Mouse (Mus musculus): ENCODE measurements around the gene Cd200. TPM values are rescaled to one million over a fixed set of nuclear protein-coding genes. Genes with fewer than 3 reads are reported as not detected.

The Cd200 gene
- polyA plus RNA-seq, 1 experiment from 2014 or later = 8.2 TPM

DNA sequence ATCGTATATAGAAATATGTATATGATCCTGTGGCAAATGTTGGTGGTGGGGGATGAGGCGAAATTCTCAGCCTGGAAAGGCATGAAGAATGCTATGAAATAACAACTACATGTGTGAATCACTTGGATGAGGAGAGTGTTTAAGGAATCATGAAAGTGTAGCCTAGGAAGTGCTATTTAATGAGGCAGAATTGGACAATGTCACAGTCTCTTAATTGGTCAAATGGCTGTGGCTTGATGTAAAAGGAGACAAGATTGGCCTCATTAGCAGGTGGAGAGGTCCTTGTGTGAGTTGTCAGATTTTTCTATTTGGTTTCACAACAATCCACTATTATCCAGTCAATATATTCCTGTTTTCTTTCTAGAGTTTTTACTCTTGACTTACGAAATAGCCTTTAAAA is 17.2 kb downstream of the Cd200 start:
- 89% methylated on average over 3 of the region's 3 CpGs for WGBS (ENCODE audit: missing documents)

DNA sequence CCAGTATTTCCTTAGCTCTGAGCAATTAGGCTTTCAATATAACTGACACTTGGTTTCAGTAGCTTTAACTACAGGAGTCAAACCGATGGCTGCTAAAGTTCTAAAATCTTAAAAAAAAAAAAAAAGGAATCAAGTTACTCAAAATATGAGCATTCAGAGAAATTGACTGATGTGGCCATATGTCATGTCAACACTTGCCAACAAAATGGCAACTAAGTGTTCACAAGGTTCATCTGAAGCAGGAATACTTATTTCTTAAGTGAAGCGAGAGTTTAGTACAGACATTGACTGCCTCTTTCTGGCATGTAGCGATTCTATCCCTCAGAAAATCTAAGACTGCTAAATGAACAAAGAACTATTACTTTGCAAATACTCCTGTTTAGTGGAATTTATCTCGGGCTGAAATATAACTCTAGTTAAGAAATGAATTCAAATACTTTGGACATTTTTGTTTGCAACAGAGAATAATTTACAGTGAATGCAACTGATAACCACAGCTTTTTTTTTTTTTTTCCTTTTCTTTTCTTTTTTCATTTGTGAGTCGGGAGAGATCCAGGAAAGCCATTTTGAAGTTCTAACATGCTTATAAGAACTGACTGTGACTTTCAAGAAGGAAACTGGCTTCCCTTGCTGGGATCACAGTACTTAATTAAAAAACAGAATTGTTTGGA is 18.4 kb downstream of the Cd200 start:
- no peaks in the 10 kb centered on the region for H3K36me3 ChIP-seq (ENCODE audit: inconsistent target)
- no peak overlapping the region for H3K27ac ChIP-seq
- no peak overlapping the region for H3K4me3 ChIP-seq (ENCODE audit: inconsistent target)
- no peaks in the 10 kb centered on the region for H3K79me2 ChIP-seq (ENCODE audit: inconsistent target)
- WGBS (ENCODE audit: missing documents) = 87% methylated on average over 4 of the region's 5 CpGs

More for the DNA sequence above, 17.2 kb downstream of the Cd200 start:
- Histone ChIP-seq H3K27ac (no peak overlapping the region), H3K36me3 (ENCODE audit: inconsistent target) (no peaks in the 10 kb centered on the region), H3K79me2 (ENCODE audit: inconsistent target) (no peaks in the 10 kb centered on the region), H3K4me3 (ENCODE audit: inconsistent target) (no peak overlapping the region)

DNA sequence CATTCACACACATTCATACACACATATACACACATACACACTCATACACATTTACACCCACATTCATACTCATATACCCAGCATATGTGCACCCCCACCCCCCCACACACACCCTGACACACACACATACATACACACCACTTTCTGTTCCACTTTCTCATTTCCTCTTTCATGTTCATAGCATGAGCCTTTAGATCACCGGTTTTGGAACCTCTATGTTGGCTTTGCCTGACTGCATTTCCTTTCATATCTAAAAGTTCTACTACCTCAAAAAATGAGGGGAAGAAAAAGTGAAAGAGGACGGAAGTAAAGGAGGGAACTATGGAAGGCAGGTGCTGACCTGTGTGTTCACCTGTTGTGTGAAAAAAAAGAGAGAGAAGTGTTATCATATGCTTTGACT is 19.0 kb downstream of the Cd200 start:
- Histone ChIP-seq H3K27ac (no peak overlapping the region), H3K36me3 (ENCODE audit: inconsistent target) (no peaks in the 10 kb centered on the region), H3K4me3 (ENCODE audit: inconsistent target) (no peak overlapping the region), H3K79me2 (ENCODE audit: inconsistent target) (no peaks in the 10 kb centered on the region)
- 0% methylated on average over 2 of the region's 2 CpGs for WGBS (ENCODE audit: missing documents)

DNA sequence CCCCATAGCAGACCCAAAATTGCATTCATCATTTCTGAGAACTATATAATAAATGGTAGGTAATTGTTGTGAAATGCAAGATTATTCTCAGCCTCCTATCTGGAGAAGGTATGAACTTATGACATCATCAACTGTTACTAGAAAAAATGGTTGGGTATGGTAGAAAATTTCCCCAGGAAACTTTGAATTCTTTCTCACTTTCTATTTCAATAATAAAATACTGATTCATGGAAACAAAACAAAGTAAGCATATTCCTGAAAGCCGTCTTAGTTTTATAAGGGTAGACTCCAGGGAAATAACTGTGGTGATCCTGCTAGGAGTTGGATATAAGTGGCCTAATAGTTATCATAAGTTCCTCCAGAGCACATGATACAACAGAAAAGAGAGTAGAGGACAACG is 19.8 kb downstream of the Cd200 start:
- no peak overlapping the region for H3K4me3 ChIP-seq (ENCODE audit: inconsistent target)
- H3K36me3 ChIP-seq (ENCODE audit: inconsistent target) = no peaks in the 10 kb centered on the region
- no peak overlapping the region for H3K27ac ChIP-seq
- H3K79me2 ChIP-seq (ENCODE audit: inconsistent target) = no peaks in the 10 kb centered on the region
- 87% methylated on average over 2 of the region's 2 CpGs for WGBS (ENCODE audit: missing documents)

DNA sequence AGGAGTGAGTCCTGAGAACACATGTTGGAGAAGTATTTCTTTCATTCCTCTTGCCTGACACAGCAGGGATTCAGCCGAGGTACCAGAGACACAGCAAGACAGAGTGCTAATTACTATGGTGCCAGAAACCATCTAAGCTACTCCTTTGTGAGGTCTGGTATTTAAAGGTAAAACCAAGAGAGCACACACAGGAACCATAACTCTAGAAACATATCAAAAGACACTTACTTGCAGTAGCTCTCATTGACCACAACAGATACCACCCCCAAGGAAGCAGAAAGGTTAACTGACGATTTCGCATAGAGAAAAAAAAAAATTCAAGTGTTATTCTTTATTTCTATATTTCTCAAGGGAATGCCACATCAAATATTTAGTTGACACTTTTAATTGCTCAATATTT is 27.0 kb downstream of the Cd200 start:
- Histone ChIP-seq H3K79me2 (ENCODE audit: inconsistent target) (no peaks in the 10 kb centered on the region), H3K27ac (no peak overlapping the region), H3K4me3 (ENCODE audit: inconsistent target) (no peak overlapping the region), H3K36me3 (ENCODE audit: inconsistent target) (no peaks in the 10 kb centered on the region)
- WGBS (ENCODE audit: missing documents) = 98% methylated on average over 3 of the region's 3 CpGs

DNA sequence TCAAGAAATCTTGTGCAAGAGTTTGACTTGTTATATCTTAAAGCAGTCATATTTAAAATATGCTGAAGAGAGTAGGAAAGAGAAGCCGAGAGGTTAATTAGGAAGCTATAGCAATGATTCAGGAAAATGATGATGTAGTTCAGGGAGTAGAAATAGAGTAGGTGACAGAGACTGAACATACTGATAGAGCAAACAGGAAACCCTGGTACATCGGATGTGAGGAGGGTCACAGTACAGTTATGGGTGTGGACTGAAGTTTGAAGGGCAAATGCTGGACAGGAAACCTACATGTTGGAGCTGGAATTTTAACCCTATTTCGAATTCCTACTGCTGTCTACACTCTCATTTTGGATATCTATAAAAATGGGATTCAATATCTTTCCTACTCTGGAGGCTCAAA is 29.9 kb downstream of the Cd200 start:
- no peaks in the 10 kb centered on the region for H3K79me2 ChIP-seq (ENCODE audit: inconsistent target)

DNA sequence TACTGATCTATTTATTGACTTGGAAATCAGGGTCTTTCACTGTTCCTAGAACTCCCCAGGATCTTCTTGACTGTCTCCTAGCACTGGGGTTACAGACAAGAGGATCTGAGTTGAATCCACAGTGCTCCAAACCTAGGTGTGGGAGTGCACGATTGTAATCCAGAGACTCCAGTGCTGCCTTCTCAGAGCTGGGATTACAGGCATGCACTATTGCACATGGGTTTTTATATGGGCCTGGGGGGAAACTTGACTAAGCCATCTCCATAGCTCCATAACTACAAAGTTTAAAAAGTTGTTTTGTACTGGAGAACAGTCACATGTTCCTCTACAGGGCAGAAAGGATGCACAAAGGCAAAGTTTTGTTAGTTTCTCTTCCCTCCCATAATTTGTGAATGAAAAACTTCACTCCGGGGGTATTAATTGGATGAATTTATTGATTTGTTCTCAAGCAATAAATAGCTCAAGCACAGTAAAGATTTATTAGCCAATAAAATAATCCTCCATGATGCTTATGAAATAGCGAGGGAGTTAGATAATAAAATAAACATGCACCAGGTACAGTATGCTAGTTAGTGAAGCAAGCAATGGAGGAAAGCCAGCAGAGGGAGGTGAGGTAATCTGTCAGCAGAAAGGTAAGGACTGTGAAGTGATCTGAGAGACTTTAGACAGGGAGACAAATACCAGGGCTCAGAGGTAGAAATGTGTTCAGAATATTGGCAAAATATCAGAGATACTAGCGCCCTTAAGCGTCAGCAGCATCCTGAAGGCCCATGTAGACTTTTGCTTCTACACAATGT is 30.5 kb downstream of the Cd200 start:
- Histone ChIP-seq H3K79me2 (ENCODE audit: inconsistent target) (no peaks in the 10 kb centered on the region), H3K27ac (no peak overlapping the region), H3K4me3 (ENCODE audit: inconsistent target) (no peak overlapping the region), H3K36me3 (ENCODE audit: inconsistent target) (no peaks in the 10 kb centered on the region)
- WGBS (ENCODE audit: missing documents) = 95% methylated on average over 5 of the region's 5 CpGs

More for the DNA sequence above, 29.9 kb downstream of the Cd200 start:
- Histone ChIP-seq H3K36me3 (ENCODE audit: inconsistent target) (no peaks in the 10 kb centered on the region), H3K4me3 (ENCODE audit: inconsistent target) (no peak overlapping the region), H3K27ac (no peak overlapping the region)
- WGBS (ENCODE audit: missing documents) = 93% methylated on average over 3 of the region's 3 CpGs

DNA sequence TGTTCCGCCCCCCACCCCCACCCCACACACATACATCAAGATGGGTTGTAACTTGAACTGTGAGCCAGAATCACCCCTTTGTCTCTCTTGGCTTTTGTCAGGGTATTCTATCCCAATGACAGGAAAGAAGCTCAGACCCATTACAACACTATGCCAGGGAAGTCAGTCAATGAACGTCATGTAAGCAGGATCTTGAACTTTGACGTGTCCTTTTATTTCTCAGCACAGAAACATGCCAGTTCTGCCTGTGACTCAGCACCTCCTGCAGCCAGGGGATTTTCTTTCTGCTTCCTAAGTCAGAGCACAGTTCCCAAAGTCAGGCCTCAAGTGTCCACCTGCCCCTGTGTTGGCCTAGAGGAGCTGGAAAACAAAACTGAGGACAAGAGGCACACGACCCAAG is 31.5 kb downstream of the Cd200 start:
- Histone ChIP-seq H3K4me3 (ENCODE audit: inconsistent target) (no peak overlapping the region), H3K27ac (no peak overlapping the region), H3K79me2 (ENCODE audit: inconsistent target) (no peaks in the 10 kb centered on the region), H3K36me3 (ENCODE audit: inconsistent target) (no peaks in the 10 kb centered on the region)
- 70% methylated on average over 4 of the region's 4 CpGs for WGBS (ENCODE audit: missing documents)

DNA sequence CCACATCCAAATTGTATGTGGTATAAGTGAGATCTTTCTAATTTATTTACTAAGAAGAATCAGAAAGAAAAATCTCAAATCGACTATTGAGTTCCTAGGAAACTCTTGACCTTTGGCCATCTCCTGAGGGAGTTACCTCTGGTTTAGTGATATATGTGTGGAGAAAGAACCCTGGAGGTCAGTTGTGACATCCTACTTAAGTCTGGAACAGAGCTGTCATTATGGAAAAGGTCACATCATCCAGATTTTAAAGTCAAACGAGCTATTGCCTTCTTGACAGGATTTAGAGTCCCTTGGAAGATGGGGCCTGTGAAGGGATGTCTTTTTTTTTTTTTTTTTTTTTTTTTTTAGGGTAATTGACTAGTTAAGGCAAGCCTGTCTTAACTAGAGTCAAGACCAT is 32.0 kb downstream of the Cd200 start:
- Histone ChIP-seq H3K36me3 (ENCODE audit: inconsistent target) (no peaks in the 10 kb centered on the region), H3K4me3 (ENCODE audit: inconsistent target) (no peak overlapping the region), H3K27ac (no peak overlapping the region), H3K79me2 (ENCODE audit: inconsistent target) (no peaks in the 10 kb centered on the region)
- WGBS (ENCODE audit: missing documents) = 81% methylated on average over 2 of the region's 2 CpGs

DNA sequence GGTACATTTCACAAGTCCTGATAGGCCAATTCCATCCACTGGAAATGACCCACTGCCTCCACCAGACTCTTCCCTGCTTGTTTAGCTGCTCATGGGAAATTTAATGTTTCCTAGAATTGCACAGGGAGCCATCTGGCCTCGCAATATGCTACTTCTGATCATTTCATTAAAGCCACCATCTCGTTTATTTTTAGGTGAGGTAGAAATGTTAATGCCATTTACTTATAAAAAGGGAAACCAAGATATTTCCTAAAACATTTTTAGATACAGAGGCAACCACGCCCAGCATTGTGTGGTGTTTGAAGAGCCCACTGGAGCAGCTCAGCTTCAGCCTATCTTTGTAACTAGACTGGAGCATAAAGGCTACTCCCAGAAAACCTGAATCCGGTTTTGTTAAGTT is 32.6 kb downstream of the Cd200 start:
- Histone ChIP-seq H3K79me2 (ENCODE audit: inconsistent target) (no peaks in the 10 kb centered on the region), H3K4me3 (ENCODE audit: inconsistent target) (no peak overlapping the region), H3K27ac (no peak overlapping the region), H3K36me3 (ENCODE audit: inconsistent target) (no peaks in the 10 kb centered on the region)
- 86% methylated on average over 4 of the region's 4 CpGs for WGBS (ENCODE audit: missing documents)

DNA sequence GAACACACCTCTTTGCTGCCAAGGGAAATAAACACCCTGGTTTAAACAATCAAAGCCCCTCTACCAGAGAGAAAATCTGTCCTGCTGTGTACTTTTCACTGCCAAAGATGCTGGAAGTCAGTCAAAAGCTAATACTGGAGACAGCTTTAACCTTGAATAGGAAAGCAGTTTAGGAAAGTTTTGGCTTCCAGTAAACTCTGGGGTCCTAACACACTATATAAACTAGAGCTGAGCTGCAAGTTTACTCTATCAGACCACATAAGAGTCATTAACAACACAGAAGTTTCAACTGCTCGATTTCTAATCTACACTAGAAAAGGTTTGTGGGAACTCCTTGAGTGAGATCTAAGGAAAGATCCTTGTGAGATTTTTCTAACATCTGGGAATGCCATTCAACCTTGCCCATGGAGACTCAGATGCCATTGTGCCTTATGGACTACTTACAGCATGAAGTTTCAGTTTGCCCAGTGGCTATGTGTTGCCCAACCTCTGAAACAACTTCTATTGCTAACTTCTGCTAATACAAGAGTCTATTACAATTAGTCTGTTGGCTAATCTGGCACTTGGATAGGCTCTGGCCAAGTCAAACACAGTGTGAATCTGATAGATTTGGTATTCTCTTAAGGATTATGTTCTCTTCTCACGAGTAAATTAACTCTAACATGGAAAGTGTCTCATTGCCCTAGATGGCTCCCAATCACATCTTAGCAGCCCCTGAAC is 33.2 kb downstream of the Cd200 start:
- no peaks in the 10 kb centered on the region for H3K79me2 ChIP-seq (ENCODE audit: inconsistent target)
- H3K4me3 ChIP-seq (ENCODE audit: inconsistent target) = no peak overlapping the region
- 92% methylated on average over 2 of the region's 2 CpGs for WGBS (ENCODE audit: missing documents)
- H3K36me3 ChIP-seq (ENCODE audit: inconsistent target) = no peaks in the 10 kb centered on the region
- H3K27ac ChIP-seq = no peak overlapping the region

DNA sequence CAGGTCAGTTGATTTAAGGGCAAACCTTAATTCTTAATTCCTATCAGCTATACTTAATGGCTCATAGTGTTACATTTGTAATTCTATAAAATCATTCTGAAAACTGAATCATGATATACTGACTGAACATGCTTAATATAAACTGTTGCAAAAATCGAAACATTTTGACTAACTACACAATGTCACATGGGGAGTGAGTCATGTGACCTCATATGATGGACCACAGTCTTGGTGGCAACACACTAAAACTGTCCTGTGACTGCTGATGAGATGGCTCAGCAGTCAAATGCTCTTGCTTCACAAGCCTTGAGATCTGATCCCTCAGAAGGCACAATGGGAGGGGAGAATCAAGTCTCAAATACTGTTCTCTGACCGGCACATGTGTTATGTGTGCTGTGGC is 34.8 kb downstream of the Cd200 start:
- H3K4me3 ChIP-seq (ENCODE audit: inconsistent target) = no peak overlapping the region
- no peaks in the 10 kb centered on the region for H3K79me2 ChIP-seq (ENCODE audit: inconsistent target)
- 95% methylated on average over 2 of the region's 2 CpGs for WGBS (ENCODE audit: missing documents)
- no peak overlapping the region for H3K27ac ChIP-seq
- H3K36me3 ChIP-seq (ENCODE audit: inconsistent target) = no peaks in the 10 kb centered on the region

DNA sequence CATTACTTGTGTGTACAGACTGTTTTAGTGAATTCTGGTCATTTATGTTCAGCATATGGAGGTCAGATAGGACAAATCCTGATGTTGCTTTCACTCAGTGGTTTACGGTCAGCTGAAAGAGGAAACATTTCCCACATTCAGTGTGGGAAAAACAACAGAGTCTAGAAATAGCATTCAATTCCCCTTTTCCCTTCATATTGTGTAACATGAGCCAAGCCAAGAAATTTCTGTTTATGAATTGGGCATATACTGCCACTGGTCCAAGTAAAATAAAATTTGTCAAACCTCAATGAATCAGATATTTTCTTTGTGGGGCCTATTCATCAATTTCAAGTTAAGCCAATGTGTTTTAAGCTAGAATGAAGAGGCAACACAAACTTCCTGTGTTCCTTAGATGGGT is 37.8 kb downstream of the Cd200 start:
- Histone ChIP-seq H3K4me3 (ENCODE audit: inconsistent target) (no peak overlapping the region), H3K36me3 (ENCODE audit: inconsistent target) (no peaks in the 10 kb centered on the region), H3K27ac (no peak overlapping the region), H3K79me2 (ENCODE audit: inconsistent target) (no peaks in the 10 kb centered on the region)
- 72% methylated on average over 1 of the region's 1 CpGs for WGBS (ENCODE audit: missing documents)

DNA sequence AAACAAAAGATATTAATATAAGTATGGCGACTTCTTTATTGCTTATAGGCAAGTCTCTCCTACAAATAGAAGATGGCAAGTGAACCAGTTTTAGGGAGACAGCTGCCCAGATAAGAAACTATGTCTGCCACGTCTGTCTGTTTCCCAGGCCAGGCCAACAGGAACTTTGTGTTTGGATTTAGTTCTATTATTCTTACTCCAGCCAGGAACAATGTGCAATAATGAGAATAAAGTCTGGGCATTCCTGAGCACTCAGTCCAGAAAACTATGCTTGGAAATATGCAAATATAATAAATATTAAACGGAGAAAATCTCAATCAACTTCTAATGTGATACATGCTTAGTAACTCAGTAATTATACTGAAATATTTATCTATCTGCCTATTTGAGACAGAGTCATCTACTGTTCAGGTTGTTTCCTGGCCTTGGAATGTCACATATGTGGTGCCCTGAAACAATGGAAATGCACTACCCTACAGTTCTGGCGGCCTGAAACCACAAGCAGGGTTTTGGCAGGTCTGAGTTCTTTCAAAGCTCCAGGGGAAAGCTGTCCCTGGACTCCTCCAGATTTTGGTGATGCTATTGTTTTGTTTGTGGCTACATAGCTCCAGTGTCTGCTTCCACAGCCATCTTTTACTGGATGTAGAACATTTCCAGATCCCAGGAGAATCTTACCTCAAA is 39.4 kb downstream of the Cd200 start:
- no peak overlapping the region for H3K4me3 ChIP-seq (ENCODE audit: inconsistent target)
- no peak overlapping the region for H3K27ac ChIP-seq
- H3K79me2 ChIP-seq (ENCODE audit: inconsistent target) = no peaks in the 10 kb centered on the region
- WGBS (ENCODE audit: missing documents) = 97% methylated on average over 4 of the region's 4 CpGs
- H3K36me3 ChIP-seq (ENCODE audit: inconsistent target) = no peaks in the 10 kb centered on the region

Data from macrophage (primary cell).